In genomic region chr11:54973481-54974212, GRCm38 (mm10) we compare ENCODE assay signal across 9 mouse cellular contexts. TPM values are rescaled to one million over a fixed set of nuclear protein-coding genes. Genes with fewer than 3 reads are reported as not detected.
DNase-seq lines count a peak whose midpoint lies in the region; TF ChIP-seq lines count a peak whose summit lies in the region.
"Had no signal": no experiment of that assay in that cellular context is flagged by ENCODE, and none has a peak within 500 bp of the region (broad histone marks: within the 10 kb centered on the region; RNA-seq: fewer than 3 reads in every experiment).

No protein-coding gene starts in this region.

- no peak overlapping the region for H3K4me3 ChIP-seq in kidney, adult 2 months (ENCODE audit: insufficient read depth, low read depth, low read length)
- peak overlapping the region; percentile 17; the same call in 1 of the 2 replicates for H3K4me3 ChIP-seq in small intestine, adult 2 months (ENCODE audit: low read depth, low read length)

- H3K36me3 ChIP-seq in kidney, adult 2 months (ENCODE audit: control insufficient read depth, insufficient read depth, low read length): no peaks in the 10 kb centered on the region
- no peaks in the 10 kb centered on the region for H3K36me3 ChIP-seq in small intestine, adult 2 months (ENCODE audit: control insufficient read depth, insufficient read depth, low read length)

- peak; percentile 48 for DNase-seq in gastrocnemius, postnatal 10 days
- DNase-seq in gastrocnemius, adult 18-20 months (ENCODE audit: low spot score): no peak
- DNase-seq in adrenal gland, postnatal 25 days: peak; percentile 39
- peak; percentile 54 for DNase-seq in heart, adult 8-10 months (ENCODE audit: low spot score)
- peak; percentile 79 for DNase-seq in kidney, adult 2 months
- DNase-seq in lung, postnatal 10 days: peak; percentile 88
- no peak for DNase-seq in yolk sac, embryonic 10.5 days (ENCODE audit: low spot score)

- no peak for TF ChIP-seq CTCF in kidney, adult 2 months (conservative IDR thresholded peaks at IDR 0.05; ENCODE audit: insufficient read depth, insufficient read length, low read depth, low read length)
- TF ChIP-seq CTCF in small intestine, adult 2 months (IDR thresholded peaks at IDR 0.05; ENCODE audit: extremely low read depth, insufficient read length, insufficient replicate concordance, low read depth, low read length): no peak

- 38% methylated on average over 8 of the region's 8 CpGs for WGBS in kidney, adult 2 months
- WGBS in small intestine, adult 2 months: 7% methylated on average over 8 of the region's 8 CpGs

- H3K4me1 ChIP-seq in kidney, adult 2 months (ENCODE audit: control insufficient read depth, insufficient read depth, low read length): peaks cover 7% of the 10 kb centered on the region; the same call in 1 of the 2 replicates
- H3K4me1 ChIP-seq in small intestine, adult 2 months (ENCODE audit: control insufficient read depth, insufficient read depth, insufficient read length, low read length): peaks cover 24% of the 10 kb centered on the region

- no peaks in the 10 kb centered on the region for H3K27me3 ChIP-seq in kidney, adult 2 months (replicated peaks; ENCODE audit: control insufficient read depth, insufficient read depth, low read length)
- H3K27me3 ChIP-seq in small intestine, adult 2 months (ENCODE audit: control insufficient read depth, insufficient read depth, low read length): no peaks in the 10 kb centered on the region
- H3K27me3 ChIP-seq: Patski had no signal

- TF ChIP-seq POLR2A in kidney, adult 2 months (IDR thresholded peaks at IDR 0.05; ENCODE audit: low read depth, low read length): no peak
- TF ChIP-seq POLR2A in small intestine, adult 2 months (IDR thresholded peaks at IDR 0.05; ENCODE audit: low read depth, low read length): 0 out of 2 replicates have a peak, but pooled peaks have one; percentile 33

- H3K27ac ChIP-seq in kidney, adult 2 months (ENCODE audit: insufficient read depth, low read depth, low read length): peak overlapping the region; percentile 71; the same call in 1 of the 2 replicates
- H3K27ac ChIP-seq in small intestine, adult 2 months (ENCODE audit: insufficient read depth, low read depth, low read length): peak overlapping the region; percentile 97

RNA-seq across cellular contexts. Expression of gene Tnip1, which starts 10.9 kb away (rescaled TPM):
- 10 to 100 TPM; 31.7 to 37.5 TPM for total RNA-seq in gastrocnemius, postnatal 10 days (2021)
- total RNA-seq in gastrocnemius, adult 18-20 months (2021): 10 to 100 TPM; 35.9 to 36.3 TPM
- 79.9 and 97.1 TPM in 2 replicates for total RNA-seq in adrenal gland, postnatal 25 days (2021)
- total RNA-seq in heart, adult 8-10 months (2022): 10 to 100 TPM; 30.7 to 41.6 (median 35.2) TPM
- polyA plus RNA-seq in kidney, adult 2 months (2012; rRNA removed): 19.1 and 20.6 TPM in 2 replicates
- polyA plus RNA-seq in small intestine, adult 2 months (2012; rRNA removed): 47.9 and 122 TPM in 2 replicates

RNA-seq across cellular contexts. Expression of gene Anxa6, which starts 59.6 kb away (rescaled TPM):
- 100 to 1,000 TPM; 297 to 313 TPM for total RNA-seq in gastrocnemius, postnatal 10 days (2021)
- 100 to 1,000 TPM; 169 to 174 TPM for total RNA-seq in gastrocnemius, adult 18-20 months (2021)
- total RNA-seq in adrenal gland, postnatal 25 days (2021): 94.6 and 115 TPM in 2 replicates
- total RNA-seq in heart, adult 8-10 months (2022): 100 to 1,000 TPM; 202 to 217 (median 212) TPM
- polyA plus RNA-seq in kidney, adult 2 months (2012; rRNA removed): 76.5 and 87.9 TPM in 2 replicates
- 23.1 and 30.1 TPM in 2 replicates for polyA plus RNA-seq in small intestine, adult 2 months (2012; rRNA removed)

Comparison
In these comparisons a context has a peak if more than half of its experiments do, and no peak if none do; other contexts are left out.
1. DNase-seq: peak in gastrocnemius, postnatal 10 days (single experiment), adrenal gland, postnatal 25 days (single experiment), heart, adult 8-10 months (single experiment), kidney, adult 2 months (single experiment) and lung, postnatal 10 days (single experiment); none in gastrocnemius, adult 18-20 months (single experiment) and yolk sac, embryonic 10.5 days (single experiment).